Mouse (Mus musculus) 3T3-L1 (cell line): Measurements from ENCODE around the gene Plcb4.

Experiments
- DNase-seq: peaks from one replicate; pipeline ENCODE4 v3.0.0-alpha.2; 2015; ENCODE audit warnings: low read depth, low spot score

Gene Plcb4

DNA sequence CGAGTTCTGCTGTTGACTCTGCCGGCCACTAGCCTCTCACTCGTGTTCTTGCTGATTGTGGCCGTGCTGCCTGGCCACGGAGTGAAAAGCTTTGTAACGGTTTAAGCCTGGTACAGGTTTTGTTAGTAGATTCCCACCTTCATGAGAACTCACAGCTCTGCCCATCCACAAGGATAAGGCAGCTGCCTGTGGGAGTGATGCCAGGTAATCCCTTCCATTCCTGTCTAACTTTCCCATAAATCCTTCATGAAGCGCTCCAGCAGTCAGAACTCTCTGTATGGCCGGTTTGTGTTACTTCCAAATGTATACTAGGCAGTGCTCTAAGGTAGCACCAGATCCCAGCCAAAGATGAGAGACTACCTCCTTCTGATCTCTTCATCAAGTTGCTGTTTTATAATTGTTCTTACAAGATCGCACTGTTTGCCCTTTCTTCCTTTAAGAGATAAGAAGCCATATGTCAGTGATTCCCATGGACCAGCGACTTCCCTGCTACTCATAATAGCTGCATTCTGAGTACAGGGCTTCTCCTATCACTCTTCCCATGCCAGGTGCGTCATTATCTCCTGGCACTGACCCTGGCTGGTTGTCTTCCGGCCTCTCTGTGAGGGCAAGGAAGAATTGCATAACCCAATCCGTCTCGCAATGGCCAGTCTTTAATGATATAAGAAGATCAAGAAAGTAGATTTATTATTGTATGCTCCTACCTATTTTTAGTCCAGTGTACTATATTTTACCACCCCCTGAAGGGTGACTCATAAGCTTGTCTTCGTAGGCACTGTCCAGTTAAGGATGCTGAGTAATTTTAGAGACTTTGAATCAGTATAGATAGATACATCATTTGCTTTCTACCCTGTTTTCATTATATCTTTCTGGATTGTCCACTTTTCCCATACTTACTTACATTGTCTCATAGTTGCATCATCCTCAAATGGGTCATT is 147.2 kb downstream of the Plcb4 start:
- peak; percentile 65 for DNase-seq

DNA sequence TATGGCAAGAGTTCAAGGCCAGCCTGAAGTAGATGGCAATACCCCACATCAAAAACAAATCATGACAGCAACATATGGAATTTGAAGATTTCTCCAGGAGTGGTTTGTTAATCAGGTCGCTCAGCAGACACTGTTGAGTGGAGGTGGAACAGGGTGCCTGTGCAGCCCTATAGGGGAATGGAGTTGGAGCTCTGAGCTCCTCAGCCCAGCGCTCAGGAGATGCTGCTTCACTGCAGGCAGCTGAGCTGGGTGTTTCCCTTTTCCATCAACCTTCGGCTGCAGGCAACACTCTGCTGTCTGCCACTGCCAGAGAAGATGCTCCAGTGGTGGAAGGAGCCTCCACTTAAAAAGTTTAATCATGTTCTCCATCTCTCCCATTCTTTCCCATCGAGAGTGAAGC is 149.5 kb downstream of the Plcb4 start:
- DNase-seq: no peak

DNA sequence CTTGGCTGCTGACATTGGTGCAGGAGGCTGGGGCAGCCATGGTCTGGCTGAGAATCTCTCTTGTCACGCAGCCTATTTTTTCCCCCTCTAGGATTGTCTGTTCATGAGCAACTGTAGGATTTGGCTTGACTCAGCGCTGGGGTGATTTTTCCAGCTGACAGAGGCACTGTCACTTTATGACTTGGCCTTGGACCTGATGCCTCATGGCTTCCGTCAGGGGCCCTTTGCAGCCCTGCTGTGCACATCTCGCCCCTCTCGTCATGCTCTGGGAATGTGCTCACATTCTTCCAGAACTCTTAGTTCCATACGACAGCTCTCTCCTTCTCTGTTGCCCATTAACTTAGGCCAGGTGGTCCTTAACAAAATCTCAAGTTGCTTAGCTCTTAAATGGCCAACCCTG is 152.0 kb downstream of the Plcb4 start:
- no peak for DNase-seq

DNA sequence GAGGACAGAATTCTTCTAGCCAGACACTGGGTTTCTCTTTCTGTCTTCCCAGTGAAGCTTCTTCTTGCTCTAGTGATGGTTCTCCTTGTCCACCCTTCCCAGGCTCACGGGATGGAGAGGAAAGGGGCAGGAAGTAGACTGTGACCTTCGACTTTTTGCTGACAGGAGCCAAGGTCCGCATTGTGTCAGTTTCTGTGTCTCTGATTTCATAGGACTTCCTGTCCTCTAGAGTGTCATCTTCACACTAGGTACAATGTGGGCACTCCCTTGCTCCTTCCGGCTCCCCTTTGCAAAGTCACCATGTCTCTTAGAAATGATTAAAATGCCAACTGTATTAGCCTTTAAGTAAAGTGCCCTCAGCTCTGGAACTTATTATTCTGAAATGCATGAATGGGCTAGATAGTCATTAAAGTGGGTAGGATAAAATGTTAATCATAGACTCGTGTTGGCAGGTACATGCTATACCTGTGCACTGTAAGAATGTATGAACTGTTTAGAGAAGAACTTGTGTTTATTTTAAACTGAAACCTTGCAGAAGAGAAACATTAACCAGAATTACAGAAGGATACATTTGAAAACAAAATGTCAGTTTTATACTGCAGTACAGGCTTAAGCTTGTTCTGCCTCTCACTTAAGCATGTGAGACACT is 152.8 kb downstream of the Plcb4 start:
- DNase-seq: no peak

DNA sequence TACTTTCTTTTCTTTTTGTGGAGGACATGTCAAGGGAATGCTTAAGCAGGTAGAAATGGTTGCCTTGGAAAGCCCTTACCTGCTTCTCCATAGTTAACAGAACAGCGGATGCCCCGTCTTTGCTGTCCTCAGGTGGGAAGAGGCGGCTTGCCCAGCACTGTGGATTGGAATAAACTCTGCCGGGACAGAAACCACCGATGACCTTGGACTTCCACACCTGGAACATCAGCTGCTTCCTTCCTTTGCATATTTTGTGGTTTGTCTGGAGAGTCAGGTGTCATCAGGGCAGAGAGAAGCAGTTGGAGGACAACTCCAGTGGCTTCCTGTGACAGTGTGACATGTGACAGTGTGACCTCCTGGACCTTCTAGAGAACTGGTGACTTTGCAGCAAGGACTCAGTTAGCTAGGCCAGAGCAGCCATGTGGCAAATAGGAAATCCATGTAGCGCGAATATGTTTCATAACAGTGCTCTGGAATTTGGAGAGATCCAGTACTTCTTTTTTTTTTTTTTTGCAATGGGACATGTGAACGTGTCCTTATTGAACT is 154.0 kb downstream of the Plcb4 start:
- DNase-seq: no peak

DNA sequence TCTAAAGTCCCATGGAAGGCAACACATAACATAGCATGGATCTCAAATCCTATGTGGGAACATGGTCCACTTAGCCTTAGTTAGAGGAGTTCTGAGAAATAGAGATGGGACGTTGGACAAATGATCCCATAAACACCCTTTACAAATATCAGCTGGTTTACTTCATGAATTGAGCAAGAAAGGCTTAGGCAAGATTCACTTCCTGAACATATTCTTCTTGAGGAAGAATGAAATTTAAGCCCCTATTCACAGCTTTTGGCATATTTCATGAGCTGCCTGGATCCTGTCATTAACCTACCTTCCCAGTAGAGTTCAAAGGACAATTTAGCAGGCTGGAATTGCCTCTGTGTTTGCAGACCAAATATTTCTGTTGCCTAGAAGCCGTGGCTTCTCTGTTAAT is 161.9 kb downstream of the Plcb4 start:
- no peak for DNase-seq

DNA sequence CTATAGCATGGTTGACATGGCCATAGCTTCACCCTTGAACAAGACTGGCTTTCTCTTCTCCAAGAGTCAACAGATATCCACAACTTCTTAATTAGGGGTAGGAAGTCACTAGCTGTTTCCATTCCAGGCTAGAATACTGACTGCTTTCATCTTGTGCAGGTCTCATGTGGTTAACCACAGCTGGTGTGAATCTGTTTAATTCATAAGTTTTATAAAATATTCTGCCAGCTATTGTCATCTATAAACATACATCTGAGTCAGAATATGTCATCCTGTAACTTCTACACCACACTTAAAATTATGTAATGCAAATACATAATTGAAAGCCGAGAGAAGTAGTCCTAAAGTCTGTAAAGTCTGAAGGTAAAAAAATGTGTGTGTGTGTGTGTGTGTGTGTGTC is 164.9 kb downstream of the Plcb4 start:
- DNase-seq: no peak

DNA sequence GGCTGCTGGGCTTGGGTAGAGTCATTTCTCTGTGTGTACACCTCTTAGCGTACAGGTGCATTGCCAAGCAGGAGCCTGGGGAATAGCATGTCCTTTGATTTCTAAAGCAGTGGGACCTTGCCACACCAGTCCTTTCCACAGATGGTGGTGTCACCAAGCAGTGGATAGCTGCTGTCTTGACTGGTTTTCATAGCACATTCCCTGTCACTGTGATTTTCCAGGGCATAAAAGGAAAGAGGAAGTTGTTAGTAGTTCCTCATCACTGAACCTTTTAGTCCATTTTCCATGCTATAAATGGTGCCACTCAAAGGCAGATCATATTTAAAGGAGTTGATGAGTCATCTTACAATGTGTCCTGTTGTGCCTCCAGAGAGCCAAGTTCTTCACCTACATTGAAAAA is 165.9 kb downstream of the Plcb4 start:
- peak; percentile 16 for DNase-seq

DNA sequence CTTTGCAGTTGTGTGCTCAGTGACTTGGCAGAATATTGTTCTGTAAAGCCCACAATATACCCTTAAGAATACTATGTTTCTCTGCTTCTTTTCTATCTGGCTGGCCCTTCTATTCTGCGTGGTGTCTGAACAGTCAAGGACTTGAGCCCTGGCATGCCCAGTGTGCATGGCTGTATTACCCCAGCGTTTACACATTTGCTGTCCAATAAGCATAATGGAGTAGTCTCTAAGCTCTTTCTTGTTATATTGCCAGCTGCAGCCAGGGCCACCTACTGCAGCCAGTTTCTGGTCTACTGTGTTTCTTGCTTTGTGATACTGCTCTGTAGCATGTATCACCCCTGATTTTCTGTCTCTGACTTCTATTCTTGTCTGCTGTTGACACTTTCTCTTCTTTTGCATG is 166.8 kb downstream of the Plcb4 start:
- no peak for DNase-seq

DNA sequence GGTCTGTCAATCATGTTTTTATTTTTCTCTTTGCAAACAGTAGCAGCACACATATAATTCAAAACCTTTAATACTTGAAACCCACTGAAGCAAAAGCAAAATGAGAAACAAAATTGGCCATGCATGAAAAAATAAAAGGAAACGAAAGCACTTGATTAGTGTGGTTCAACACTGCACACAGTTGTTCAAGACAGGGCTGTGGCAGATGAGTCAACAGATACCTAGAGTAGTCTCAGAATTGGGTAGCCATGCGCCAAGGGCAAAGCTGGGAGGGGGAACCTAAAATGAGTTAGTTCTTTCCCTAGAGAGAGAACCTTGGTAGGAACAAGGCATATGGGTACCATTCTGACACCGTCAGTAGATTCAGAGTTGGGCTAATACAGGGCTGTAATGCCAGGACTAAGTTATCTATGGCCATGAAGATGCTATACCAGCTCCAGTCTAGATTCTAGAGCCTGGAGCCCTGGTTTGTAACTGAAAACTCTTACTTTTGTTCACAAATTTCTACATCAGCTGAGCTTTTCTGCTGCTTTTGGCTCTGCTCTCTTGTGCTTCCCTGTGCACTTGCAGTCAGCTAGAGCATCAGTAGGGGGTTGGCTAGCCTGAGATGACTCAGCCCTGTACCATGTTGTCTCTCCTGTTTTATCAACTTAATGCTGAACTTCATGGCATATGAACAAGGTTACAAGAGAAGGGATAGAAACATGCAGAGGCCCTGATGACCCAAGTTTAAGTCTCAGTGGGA is 168.0 kb downstream of the Plcb4 start:
- peak; percentile 25 for DNase-seq

DNA sequence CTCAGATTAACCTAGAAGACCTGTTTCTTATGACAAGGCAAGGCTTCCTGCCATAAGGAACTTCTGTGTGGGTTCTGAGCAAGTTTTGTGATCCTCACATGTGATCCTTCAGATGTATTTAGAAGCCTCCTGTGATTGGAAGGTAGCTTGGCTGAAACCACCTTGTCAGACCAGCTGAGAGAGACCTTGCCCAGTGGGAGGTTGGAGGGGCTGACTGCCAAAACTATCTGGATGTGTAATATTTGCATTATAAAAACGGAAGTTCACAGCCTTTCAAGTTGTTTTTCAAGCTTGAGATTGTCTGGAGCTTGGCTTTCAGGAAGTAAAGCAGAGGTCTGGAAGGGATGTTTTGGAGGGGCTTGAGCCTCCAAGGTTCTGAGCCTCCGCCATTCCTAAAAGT is 169.6 kb downstream of the Plcb4 start:
- DNase-seq: no peak

DNA sequence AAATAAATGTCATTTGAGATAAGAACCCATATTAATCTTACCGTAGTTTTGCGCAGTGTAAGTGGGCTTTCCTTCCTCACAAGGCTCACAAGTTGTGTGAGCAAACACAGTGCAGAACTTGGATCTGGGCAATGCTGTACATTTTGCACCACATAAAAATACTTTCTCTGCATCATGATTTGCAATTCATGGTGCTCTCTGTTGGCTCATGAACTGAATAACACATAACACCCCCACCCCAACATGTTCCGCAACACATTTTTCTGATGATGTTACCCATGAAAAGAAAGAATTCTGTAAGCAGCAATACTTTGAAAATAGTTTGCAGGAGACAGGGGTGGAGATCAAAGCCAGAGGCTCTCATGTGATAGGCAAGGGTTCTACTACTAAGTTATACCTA is 174.9 kb downstream of the Plcb4 start:
- DNase-seq: no peak

DNA sequence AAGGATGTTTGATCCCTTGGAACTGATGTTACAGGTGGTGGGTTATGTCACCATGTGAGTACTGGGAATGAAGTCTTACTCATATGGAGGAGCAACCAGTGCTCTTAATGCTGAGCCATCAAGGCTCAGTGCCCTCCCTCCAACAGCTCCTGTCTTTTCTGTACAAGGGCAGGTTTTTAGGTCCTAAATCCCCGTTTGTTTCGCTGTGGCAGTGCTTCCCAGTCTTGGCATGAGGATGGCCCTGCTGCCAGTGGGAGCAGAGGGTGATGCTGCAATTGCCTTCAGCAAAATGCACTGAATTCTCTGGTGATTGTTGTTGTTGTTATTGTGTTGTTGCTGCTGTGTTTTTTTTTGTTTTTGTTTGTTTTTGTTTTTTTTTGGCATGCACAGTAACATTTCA is 175.6 kb downstream of the Plcb4 start:
- no peak for DNase-seq

DNA sequence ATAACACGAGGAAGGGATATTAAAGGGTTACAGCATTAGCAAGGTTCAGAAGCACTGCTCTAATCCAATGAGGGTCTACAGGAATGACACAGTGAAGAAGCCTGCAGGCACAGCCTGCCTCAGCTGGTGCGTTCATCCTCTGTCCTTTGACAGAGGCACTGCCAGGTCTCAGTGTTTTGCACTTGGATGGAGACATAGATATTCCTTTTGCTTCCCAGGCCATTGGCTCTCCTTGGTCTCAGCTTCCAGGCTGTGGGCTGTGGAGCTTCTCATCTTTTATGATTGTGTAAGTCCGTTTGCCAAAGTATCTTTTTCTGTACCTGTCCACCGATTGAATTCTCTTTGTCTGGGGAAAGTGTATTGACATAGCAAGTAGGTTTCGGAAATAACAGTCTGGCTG is 177.1 kb downstream of the Plcb4 start:
- DNase-seq: no peak

DNA sequence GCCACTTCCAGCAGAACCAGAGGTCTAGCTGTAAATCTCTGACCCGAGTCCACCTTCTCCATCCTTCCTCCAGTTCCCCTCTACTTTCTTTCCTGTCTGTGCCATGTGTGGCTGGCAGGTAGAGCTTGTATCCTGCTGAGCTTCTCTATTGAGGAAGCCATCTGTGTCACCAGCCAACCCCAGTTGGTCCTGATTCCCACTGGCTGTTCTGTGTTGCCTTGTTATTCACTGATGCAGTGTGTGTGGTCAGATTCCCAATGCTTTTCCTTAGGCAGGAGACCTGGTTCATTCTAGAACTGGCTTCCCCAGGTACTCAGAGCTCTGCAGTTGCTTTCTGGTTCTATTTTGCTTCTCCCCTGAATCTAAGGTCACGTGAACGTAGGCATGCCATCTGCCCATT is 177.6 kb downstream of the Plcb4 start:
- DNase-seq: no peak

DNA sequence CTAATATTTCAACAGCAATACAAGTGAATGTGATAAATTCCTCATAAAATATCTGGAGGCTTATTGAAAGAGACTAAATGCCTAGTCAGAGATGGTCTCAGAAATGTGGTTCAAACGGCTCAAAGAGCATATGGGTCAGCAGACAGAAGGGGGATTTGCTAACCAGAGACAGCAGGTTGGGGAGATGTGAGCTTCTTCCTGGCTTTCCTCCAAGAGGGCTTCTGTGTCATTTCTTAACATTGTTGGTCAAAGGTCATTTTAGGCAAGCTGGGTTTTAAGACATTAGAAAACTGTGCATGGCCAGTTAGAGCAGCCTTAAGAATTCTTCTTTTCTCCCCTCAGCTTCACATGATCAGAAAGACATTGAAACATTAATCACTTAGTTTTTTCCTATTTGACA is 178.9 kb downstream of the Plcb4 start:
- DNase-seq: no peak

DNA sequence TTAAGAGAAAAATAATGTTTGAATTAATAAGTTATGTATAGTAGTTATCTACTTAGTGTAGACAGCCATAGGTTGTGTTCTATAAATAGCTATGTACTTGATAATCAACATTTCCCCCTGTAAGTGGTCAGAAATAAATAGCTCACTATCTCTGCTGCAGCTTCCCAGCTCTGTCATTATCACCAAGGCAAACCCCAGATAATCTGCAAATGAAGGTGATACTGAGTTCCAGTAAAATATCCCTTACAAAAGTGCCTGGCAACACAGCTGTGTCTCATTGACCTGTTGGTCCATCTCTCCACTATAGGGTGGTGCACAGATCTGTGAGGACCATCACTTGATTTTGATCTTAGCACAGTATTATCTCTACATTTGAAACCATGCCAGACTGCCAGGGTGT is 179.3 kb downstream of the Plcb4 start:
- DNase-seq: no peak

DNA sequence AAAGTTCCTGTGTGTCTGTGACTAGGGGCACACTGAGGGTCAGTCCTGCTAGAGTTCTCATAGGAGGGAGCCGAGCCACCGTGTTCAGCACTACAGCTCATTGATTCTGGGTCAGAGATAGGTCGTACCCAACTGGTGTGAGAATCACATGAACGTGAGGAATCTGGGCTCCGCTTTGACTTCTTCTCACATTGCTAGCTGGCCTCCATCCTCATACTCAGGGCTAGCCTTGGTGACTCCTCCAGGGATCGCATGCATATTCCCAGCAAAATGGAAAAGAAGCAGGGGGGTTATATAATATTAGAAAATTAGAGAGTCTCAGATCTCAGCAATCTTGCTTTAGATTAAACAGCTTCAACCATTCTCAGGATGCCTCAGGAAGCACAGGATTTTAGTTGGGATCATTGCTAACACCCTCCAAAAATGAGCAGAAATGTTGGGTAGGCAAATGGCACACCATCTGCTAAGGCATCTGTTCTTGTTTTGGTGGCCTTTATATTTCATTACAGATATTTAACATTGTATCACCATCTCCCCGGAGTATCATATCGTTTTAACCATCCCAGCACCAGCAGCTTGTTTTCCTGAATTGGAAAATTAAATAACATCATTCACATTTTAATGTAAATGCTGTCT is 180.0 kb downstream of the Plcb4 start:
- no peak for DNase-seq

DNA sequence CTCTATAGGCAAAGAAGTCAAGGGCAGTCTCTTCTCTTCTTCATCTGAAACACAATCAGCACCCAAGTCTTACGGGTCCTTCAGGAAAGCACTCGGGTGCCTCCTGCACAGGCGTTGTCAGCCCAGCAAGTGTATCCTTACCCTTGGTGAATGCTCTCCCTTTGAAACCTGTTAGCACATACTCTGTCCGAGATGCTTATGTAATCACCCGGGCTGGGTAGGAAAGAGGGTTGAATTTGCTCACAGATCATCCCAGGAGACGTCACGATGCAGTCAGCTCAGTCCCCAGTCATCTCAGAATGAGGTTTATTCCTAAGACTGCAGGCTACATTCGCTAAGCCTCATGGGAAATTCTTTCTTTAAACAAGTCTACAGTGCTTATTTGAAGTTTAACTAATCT is 184.9 kb downstream of the Plcb4 start:
- DNase-seq: no peak

DNA sequence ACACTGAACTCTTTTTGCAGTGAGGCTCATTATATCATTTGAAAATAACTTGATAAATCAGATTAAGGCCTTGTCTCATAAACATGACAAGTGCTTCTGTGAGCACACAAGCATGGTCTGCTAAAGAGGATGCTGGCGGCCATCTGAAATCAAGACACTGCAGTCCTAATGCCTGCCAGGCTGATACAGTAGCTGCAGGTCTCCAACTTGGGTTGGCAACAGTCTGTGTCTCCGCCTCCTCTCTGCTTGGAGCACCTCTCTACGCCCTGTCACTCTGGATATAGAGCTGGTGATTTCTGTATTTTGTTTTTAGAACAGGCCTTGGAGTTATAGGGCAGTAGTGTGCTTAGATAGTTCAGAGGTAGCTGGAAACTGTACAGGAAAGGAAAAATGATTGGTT is 188.1 kb downstream of the Plcb4 start:
- no peak for DNase-seq

DNA sequence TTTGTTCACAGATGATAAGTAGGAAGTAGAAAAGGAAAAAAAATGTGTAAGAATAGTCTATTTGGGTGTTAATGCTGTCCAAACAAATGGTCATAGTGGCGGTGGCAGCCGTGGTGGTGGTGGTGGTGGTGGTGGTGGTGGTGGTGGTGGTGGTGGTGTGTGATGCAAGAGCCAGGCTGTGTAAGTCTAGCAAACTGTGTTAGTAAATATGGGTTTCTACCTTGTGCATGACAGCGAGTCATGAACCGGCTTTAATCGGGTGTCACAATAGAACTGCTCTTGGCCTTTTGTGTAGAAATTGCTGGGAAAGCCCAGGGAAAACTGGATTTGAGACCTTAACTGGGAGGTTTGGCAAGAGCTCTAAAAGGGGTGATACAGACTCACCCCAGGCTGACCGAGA is 188.9 kb downstream of the Plcb4 start:
- no peak for DNase-seq

DNA sequence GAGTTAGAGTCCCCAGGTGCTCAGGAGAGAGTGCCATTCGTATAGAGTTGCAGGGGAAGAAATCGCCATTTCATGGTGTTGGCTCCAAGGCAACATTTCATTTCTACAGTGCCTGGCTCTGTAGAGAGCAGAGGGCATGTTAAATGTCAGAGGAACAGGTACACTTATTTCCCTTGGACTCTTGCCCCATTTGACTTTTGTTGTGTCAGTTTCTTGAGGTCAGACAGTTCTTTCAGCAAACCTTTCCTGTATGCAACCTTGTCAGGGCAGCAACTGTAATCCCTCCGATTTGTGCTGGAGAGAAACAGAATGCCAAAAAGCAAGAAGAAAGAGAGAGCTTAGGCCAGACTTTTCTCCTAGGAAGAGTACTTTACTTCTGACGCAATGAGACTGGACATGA is 189.4 kb downstream of the Plcb4 start:
- no peak for DNase-seq
